Mouse (Mus musculus) testis, adult 2 months (tissue): ENCODE data around the gene Nxph4.

Experiments
- CTCF ChIP-seq: fragments of 200-500 bp; IDR thresholded peaks from 2 replicates; pipeline ENCODE4 v1.5.1; 2012; ENCODE audit warnings: low read depth, mild to moderate bottlenecking, inconsistent platforms, low read length, moderate library complexity; ENCODE audit not compliant: control insufficient read depth, insufficient read depth, insufficient replicate concordance
- POLR2A ChIP-seq: fragments of 200-500 bp; IDR thresholded peaks from 2 replicates; pipeline ENCODE4 v1.6.1; 2012; ENCODE audit warnings: low read depth, mild to moderate bottlenecking, inconsistent platforms, low read length, moderate library complexity; ENCODE audit not compliant: control insufficient read depth

DNA sequence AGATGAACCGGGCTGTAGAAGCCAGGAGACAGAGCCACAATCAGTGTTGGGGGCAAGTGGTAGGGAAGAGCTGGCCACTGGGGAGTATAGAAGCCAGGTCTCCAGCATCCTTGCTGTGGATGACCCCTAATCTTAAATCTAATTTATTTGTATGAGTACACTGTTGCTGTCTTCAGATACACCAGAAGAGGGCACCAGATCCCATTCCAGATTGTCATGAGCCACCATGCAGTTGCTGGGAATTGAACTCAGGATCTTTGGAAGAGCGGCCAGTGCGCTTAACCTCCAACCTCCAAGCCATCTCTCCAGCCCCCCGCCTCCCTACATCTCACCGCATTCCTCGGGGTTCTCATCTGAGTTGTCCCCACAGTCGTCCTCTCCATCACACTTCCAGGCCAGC, 12.1 kb upstream of the Nxph4 start:
- TF ChIP-seq CTCF: no peak
- TF ChIP-seq POLR2A: no peak
